Mouse (Mus musculus) adrenal gland, postnatal 36 days (tissue): ENCODE data around the gene Slc7a11. TPM values are rescaled to one million over a fixed set of nuclear protein-coding genes. Genes with fewer than 3 reads are reported as not detected.
"Not testable (repeated sequence)": the region's sequence is repeated elsewhere in the genome, so short reads cannot be mapped to it uniquely, and the experiment has no call there.

ENCODE experiments used
- DNase-seq, 2 experiments: peaks; one replicate each; pipeline ENCODE4 v3.0.0; 2021; ENCODE audit warnings: mixed read lengths in 1 of 2
- long read RNA-seq, 2 experiments: library from polyadenylated mRNA; stranded (forward); transcript quantifications; one replicate each; pipeline ENCODE4 v2.0.0; 2021; ENCODE audit warnings: borderline sequencing depth in 2 of 2
- total RNA-seq, 2 experiments: library from RNA; stranded (reverse); gene quantifications; 2 replicates each; pipeline ENCODE4 v1.2.3; 2021

The Slc7a11 gene
- total RNA-seq: under 1 TPM; 0.76 to 0.86 TPM
- long read RNA-seq, experiment 1: 0 reads
- long read RNA-seq, experiment 2: 0 reads

GRCm38 (mm10) chr3:50443421-50443916 is at the start of gene Slc7a11:
Gene Slc7a11 (minus strand): TSS chr3:50443614.
- DNase-seq: peak; percentile 20 to 37

GRCm38 (mm10) chr3:50491678-50492077 is 48.3 kb upstream of the Slc7a11 start:
- DNase-seq: no peak

GRCm38 (mm10) chr3:50484076-50484475 is 40.7 kb upstream of the Slc7a11 start:
- no peak for DNase-seq

- DNase-seq: no peak
Measured at GRCm38 (mm10) chr3:50462223-50462622, 18.8 kb upstream of the Slc7a11 start.

- no peak for DNase-seq
Measured at GRCm38 (mm10) chr3:50457136-50457535, 13.7 kb upstream of the Slc7a11 start.

- DNase-seq: peak; percentile 10 to 30
Measured at GRCm38 (mm10) chr3:50456564-50456963, 13.2 kb upstream of the Slc7a11 start.

GRCm38 (mm10) chr3:50456023-50456422 is 12.6 kb upstream of the Slc7a11 start:
- DNase-seq: no peak

- DNase-seq: no peak
Measured at GRCm38 (mm10) chr3:50445050-50445775, 1.8 kb upstream of the Slc7a11 start.

- no peak for DNase-seq
Measured at GRCm38 (mm10) chr3:50443942-50444341, 528 bp upstream of the Slc7a11 start.

GRCm38 (mm10) chr3:50442341-50443292 is 797 bp downstream of the Slc7a11 start:
- DNase-seq: no peak

GRCm38 (mm10) chr3:50441330-50441729 is 2.1 kb downstream of the Slc7a11 start:
- DNase-seq: no peak

GRCm38 (mm10) chr3:50440409-50440808 is 3.0 kb downstream of the Slc7a11 start:
- no peak for DNase-seq

- DNase-seq: no peak
Measured at GRCm38 (mm10) chr3:50439429-50439828, 4.0 kb downstream of the Slc7a11 start.

- DNase-seq: no peak
Measured at GRCm38 (mm10) chr3:50438520-50439253, 4.7 kb downstream of the Slc7a11 start.

GRCm38 (mm10) chr3:50438081-50438480 is 5.3 kb downstream of the Slc7a11 start:
- DNase-seq: not testable (repeated sequence)

GRCm38 (mm10) chr3:50436409-50436808 is 7.0 kb downstream of the Slc7a11 start:
- not testable (repeated sequence) for DNase-seq

- DNase-seq: no peak
Measured at GRCm38 (mm10) chr3:50433831-50434230, 9.6 kb downstream of the Slc7a11 start.

- no peak for DNase-seq
Measured at GRCm38 (mm10) chr3:50430811-50431210, 12.6 kb downstream of the Slc7a11 start.

- DNase-seq: no peak
Measured at GRCm38 (mm10) chr3:50421480-50422277, 21.7 kb downstream of the Slc7a11 start.

- DNase-seq: no peak
Measured at GRCm38 (mm10) chr3:50419161-50419560, 24.3 kb downstream of the Slc7a11 start.

GRCm38 (mm10) chr3:50406771-50407170 is 36.6 kb downstream of the Slc7a11 start:
- no peak for DNase-seq
